Mouse (Mus musculus) spleen, postnatal 36 days (tissue): ENCODE measurements at regions not wholly inside any gene's neighbourhood (a gene's known extent, or its start where the extent isn't known, plus 50 kb on each side); places are given as distances from the start of the nearest gene placed in this dataset.

Experiments used
- DNase-seq, 2 experiments: peaks; one replicate each; pipeline ENCODE4 v3.0.0; 2022; ENCODE audit warnings: low spot score in 2 of 2, mixed read lengths in 1 of 2

DNA sequence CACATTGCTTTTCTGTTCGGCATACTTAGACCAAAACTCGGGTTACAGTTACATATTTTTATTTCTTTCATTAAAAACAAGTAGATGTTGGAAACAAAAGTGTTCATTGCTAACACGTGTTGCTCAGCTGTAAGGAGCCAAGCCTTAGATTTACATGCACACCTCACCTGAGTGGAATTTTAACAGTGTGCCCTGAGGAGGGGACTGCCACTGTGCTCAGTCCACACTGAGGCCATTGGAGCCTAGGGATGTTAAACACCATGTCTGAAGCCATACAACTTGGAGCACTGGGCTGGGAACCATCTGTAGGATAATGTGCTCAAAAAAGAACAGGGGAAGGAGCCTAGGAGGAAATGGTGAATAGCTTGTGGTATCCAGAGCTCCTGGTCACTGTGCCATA lies 233.5 kb downstream of the Irs2 start:
- no peak for DNase-seq

DNA sequence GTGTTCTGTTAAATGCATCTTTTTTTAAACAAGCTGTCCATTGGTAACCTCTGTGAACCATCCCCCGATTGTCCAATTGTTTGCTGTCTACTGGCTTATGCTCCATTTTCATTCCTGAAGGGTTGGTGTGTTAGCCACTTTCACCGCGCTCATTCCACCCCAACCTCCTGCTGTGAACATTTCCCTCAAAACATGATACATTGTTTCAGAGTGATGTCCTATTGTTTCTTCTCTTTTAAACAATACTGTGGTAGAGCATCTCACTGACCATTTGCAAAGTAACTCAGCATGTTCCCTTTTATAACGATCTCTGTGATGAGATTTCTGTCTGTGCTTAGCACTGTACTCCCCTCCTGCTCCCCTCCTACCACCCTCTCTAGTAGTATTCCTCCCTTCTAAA lies 240.1 kb downstream of the Irs2 start:
- DNase-seq: no peak

DNA sequence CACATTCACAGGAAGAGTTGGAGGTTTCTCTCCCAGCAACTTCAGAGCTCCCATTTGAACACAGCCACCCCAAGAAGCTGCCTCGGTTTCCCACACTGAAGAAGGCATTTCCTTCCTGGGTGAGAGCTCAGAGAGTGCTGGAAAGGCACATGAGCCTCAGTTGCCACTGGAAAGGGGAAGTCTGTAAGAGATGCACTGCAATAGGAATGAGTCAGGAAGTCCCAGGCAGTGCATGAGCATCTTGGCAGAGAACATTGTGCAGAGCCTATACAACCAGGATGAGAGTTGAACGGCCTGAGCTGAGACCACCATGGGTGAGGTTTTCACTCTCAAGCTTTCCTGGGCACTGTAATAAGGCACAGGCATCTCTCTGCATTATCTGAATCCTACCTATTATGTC lies 244.4 kb downstream of the Irs2 start:
- no peak for DNase-seq

DNA sequence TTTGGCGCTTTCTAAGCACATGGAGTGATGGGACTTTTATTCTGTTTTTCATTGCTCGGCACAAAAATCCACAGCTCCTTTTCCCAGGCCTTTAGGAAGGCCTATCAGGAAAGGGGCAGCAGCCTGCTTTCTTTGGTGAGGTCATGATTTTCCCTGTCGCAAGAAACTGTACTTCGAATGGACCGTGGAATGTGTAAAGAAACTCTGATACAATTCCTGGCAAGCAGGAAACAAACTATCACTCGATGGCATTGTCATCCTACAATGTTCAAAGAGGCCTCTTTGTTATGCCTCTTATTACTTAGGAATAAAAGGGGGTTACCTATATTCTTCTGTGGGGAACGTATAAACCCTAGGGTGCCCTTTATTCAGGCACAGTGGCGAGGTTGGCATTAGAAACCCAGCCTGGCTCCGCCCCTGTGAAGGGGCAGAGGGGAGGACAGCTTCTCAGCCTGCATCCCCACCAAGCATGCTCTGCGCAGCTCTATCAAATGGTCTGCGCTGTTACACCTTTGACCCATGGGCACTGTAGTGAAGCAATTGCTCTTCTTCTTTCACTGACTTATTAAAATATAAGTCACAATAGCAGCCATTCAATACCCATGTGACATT lies 246.5 kb downstream of the Irs2 start:
- DNase-seq: no peak

DNA sequence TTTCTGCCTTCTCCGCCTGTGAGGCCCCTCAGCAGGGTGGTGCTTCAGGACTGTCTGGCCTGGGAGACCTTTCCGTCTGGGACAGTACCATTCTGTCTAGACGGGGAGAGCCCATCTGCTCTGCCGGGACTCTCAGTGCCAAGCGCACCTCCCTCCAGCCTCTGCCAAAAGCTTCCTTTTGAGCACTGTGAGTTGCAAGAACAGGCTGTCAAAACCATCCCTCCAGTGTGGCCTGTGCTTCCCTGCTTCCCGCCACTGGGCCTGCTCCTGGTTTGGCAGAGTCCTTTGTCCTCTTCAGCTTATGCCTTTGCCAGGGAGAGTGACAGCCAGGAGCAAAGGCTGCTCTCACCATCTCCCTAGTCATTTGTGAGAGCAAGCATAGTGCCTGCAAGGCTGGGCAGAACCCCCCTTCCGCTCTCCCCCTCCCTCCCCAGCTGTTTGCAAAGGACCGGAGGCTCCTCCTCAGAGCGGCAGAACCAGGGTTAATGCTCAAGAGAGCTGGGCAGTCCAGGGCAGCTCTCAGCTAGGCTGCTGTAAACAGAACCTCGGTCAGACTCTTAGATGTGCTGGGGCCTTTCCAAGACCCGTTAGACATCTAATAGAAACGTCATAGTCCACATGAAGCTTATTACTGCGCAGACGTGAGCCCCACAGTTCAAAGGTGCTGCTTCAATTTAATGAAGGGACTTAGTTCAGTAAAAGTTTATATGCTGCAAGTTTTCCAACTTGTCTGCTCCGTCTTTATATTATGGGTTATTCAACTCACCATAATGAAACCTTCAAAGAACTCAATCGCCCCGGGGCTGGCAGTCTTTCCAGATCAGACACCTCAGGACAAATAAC lies 247.2 kb downstream of the Irs2 start:
- DNase-seq: no peak

DNA sequence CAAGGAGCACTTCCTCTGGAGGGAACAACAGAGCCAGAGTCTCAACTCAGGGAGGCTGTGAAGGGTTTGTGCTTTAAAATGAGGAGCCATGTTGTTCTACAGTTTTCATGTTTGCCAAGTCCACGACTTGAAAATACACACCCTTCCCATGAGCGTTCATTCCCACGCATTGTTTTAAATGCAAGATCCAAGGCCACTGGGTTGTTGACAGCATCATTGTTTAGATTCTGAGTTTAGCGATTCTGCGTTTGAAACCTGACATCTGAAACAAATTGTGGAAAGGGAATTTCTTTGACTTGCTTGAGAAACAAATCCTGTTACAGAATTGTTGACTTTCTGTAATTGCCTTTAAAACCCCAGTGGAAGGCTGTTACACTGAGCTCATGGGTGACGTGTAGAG lies 248.0 kb downstream of the Irs2 start:
- DNase-seq: no peak

DNA sequence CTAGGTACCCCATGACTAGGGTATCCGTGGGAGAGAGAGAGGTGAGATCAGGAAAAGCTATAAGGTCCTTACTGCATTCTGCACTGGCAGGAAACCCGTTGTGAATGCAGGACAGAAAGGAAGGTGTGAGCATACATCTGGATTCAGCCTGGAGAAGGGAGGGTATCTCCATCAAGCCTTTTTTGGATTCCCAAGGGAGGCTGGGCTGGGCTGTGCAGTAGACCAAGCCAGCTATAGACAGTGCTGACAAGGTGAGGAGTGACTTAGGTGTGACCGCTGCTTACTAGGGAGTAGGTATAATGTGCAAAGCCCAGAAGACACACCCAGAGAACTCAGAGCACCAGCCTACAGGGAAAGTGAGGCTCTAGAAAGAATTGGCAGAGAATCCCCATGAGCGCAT lies 250.1 kb downstream of the Irs2 start:
- DNase-seq: no peak

DNA sequence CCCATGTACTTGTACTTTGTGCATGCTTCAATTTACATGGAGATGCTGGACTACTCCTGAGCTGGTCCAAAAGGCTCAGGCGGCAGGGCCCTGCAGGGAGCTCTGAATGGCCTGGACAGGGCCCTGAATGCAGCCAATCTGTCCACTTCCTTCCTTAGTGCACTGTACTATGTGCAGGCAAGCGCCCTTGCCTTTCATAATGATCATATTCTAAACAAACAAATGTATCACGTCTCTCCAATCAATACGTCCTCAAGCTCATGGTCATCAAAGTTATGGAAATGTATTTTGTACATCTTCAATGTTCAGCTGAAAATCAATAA lies 253.3 kb downstream of the Irs2 start:
- DNase-seq: no peak

DNA sequence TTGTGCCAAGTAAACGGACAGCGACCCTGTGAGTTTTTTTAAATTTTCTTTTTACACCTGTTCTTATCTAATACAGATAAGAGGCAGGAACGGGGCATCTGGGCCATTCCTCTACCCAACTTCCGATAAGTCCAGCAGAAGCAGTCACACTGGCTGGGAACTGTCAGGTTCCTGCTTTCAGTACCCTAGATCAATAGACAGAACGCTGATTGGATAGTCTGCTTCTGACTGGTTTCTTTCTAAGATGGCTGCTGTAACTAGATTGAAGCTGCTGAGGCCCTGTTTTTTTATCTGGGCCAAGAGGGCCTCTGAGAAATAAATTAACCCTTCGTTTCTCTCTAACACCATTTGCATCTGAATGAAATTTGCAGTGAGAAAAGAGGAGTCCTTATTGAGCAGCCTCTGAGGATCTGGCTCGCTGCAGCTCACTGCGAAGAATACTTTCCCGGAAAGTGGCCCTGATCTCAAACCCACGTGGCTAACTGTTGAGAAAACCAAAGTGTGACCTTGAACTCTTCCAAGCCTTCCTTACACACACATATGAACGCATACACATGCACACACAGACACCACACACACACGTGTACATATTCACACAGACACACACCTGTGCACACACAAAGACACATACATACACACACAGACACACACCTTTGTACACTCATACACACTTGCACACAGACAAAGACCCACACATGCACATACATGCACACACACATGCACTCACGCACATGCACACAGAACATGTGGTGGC lies 253.8 kb downstream of the Irs2 start:
- DNase-seq: no peak

DNA sequence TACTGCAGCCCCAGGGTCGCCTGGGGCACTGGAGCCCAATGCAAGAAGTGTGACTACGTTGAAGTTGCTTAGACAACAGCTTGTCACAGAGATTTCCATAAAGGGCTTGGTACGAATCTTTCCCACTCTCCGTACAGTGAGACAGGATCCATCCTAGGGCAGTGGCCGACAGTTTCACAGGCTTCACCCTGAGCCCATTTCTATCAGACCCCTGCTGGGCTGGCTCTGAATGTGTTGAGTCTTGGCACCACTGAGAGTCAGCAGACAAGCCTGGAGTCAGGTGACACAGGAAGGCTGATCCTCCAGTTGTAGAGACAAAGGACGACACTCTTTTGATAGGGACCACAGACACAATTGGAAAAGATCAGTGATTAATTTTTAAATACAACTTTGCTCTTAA lies 255.2 kb downstream of the Irs2 start:
- DNase-seq: no peak

DNA sequence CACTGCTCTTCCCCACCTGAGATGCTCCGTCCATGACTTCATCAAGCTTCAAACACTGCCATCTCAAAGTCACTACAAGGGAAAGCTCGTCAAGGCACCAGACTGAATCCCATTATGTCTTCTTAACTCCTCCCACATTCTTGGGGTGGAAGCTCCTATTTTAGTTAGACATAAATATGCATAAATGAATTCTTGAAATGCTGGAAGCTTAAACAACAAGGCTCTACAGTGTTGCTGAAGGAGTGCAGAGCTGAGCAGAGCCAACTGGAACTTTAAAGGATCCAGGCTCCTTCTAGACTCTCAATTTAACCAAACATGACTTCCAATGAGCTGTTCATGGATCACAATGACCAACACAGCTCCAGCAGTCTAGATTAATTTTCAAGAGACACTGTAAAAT lies 261.1 kb downstream of the Irs2 start:
- no peak for DNase-seq

DNA sequence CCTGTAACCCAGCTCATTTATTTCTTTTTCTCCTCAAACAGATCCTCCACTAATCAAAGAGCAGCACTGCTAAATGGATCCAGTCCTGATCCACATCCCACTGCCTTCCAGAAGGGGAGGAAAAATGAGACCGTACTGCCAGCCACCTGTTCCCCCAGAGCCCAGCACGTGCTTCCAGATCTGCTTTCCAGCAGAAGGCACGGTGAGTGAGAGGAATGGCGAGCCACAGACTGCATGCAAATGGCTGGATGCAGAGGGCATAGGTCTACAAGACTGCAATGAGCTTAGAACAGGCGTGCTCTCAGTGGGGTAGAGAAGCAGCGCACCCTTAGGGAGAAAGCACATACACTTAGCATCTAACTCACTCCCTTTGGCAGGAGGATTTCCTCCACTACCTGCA lies 265.0 kb downstream of the Irs2 start:
- no peak for DNase-seq

DNA sequence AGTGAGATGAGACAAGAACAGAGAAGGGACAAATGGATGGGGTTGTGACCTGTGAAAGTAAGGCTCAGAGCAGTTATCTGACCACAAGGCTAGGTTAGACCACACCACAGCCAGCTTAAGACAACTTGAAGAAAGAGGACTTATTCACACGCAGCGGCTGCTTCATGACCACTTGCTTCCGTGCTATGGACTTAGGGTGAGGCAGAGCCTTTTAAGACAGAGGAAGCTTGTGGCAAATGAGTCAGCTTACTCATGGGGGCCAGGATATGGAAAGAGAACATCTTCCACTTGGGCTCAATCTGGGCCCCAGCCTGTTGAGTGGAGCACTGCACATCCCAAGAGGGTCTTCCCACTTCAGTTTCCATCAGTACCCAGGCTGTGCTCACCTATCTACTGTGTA lies 267.4 kb downstream of the Irs2 start:
- DNase-seq: no peak

DNA sequence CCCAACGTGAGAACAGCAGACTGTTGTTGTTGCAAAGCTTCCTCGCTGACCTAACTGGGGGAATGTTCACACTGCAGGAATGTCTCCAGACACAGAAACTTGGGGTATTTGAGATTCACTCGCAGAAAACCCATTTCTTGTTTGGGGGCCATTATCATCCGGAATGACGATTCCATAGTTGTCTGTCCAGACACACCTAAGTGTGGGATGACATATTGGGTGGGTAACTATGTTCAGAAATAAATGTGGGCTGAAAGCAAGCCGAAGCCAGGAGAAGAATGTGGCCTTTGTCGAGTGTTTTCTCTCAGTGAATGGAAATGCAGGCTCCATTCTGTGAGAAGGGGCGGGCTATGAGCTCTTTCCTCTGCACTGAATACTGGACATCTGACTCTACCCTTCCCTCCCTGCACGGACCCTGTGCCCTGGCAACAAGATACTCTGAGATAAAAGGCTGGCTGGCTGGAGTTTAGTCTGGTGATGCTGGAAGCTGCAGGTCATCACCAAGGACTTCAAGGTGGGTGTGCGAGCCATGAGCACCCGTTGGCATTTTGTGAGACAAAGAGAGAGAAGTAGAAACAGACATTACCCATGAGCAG lies 269.7 kb downstream of the Irs2 start:
- no peak for DNase-seq

DNA sequence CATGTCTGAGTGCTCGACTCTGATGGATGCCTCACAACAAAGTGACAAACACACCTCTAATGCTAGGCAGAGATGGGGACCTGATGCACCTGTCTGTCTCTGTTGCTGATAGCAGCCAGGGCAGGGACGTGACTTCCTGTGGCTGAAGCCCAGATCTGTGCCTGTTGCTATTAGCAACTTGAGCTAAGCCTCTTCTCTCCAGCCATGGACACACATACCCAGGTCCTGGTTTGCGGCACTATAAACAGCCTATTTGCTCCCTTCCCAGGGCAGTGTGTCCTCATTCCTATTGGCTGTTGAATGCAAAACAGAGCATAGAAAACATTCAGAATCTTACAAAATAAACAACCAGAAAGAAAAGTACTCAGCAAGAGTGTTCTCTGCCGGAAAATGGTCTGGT lies 273.5 kb downstream of the Irs2 start:
- no peak for DNase-seq

DNA sequence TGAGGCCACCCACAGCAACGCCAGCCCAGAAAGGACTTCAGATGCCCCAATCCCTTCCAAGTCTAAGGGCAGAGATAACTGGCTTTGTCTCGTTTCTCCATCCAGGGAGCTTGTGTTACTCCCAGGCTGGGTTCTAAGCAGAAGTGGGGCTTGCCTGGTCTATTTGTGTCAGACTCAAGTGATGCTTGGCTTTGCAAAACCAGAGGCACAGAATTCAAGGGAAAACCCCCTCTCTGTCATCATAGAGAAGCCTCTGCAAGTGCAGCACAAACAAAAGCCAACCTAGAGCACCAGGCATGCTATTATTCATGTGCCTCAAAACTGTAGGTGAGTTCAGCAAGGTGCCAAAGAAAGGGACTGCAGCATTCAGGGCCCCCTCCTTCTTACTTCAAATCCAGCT lies 284.9 kb downstream of the Irs2 start:
- no peak for DNase-seq

DNA sequence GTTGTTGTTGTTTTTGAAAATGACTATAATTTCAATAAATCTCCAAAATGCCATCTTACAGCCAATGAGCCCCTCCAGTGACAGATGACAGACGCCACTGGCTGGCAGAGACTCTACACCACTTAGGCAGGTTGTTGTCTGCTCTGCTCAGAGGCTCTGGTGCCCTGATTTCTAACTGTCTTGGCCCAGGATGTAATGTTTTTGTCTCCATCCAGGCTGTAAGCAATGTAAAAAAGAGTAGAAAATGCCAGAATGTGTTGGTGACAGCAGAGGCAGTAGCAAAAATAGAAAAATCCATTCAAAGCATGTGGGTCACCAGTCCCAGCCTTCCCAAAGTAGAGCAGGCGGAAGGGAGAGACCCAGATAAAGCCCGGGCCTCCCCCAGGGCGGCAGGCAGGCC lies 285.5 kb downstream of the Irs2 start:
- no peak for DNase-seq

DNA sequence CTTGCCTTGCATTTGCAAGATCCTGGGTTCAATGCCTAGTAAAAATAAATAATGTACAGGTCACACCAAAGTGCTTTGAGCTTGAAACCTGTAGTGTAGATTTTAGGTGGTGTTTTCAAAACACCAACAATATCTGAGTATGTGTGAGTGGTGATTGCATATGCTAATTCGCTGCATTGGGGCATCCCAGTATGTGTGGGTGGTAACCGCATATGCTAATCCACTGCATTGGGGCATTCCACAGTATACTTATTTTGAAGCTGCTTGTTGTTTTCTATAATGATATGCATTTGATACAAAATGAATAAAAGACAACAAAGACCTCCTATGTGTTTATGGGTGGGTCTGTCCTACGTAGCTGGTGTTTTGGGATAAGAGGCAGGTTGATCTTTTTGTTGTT lies 285.9 kb downstream of the Irs2 start:
- no peak for DNase-seq

DNA sequence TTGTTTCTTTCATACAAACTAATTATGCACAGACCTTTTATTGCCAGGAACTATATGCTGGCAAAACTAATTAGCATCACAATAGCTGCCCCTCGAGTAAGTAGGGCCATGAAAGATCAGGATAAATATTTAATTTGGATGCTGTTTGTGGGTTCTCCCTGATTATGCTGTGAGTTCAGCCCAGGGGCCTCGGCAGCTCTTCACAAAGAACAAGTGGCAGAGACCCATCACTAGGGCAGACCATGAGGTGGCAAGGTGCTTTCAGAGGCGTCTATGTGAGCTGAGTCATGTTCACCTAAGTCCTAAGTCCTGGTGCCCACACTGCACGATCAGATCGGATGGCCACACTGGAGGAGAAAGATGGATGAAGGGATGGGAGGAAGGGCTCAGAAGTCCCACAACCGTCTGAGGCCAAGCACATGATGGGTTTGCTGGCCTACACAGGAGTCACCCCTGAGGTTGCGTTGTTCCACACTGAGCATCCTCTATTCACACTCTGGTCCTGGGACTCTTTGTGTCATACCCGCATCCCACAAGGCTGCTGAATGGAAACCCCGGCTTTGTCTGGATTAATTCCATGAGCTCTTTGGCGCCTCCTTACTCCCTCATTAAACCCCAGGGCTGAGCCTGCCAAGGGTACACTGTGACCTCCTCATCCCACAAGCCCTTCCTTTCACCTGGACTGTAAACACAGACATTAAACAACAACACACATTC lies 287.0 kb downstream of the Irs2 start:
- DNase-seq: no peak

DNA sequence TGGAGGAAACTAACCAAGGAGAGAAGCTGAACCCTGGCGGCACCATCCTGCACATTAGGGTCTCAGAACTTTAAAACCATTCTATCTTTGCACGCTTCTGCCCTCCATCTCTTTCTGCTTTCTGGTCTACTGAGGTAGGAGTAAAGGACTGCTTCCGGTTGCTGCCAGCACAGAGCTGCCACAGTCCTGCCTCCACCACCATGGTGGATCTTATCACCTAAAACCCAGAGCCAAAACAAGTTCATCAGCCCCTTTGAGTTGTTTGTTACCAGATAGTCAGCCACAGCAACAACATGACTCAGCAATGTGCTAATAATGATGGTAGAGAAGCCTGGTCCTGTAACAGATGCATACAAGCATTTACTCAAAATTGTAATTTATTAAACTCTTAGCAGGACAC lies 287.9 kb downstream of the Irs2 start:
- DNase-seq: no peak

DNA sequence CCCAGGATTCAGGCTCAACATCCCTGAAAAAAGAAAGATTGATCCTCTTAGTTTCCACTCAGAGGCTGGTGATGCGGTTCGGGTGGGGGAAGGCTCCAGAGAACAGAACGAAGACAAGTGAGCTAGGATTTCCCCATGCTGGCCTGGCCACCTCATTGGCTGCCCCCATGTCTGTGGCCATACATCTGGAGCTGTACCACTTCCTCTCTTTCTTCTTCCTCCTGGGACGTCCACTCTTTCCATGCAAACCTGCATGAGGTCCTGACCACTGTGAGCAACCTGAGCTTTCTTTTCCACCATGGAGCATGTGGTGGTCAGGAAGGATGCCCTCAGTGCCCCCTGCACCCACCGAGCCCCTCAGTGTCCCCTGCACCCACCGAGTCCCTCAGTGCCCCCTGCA lies 288.8 kb downstream of the Irs2 start:
- DNase-seq: no peak

DNA sequence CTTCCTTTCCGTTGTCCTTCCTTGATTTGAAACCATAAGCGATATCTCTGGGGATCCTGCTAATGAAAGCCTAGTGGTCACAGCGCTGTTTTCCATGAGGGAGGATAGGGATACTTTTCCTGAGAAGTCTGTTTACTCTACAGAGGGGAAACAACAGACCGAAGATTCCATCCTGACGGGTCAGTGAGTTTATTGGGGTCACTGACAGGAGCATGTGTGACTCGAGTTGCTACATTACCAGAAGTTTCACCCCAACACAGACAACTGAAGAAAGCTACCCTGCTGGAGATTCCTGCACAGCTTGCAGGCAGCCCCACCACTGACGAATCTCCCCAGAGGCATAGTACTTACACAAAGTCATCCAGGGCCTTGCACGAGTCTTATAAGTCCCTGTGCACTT lies 291.0 kb downstream of the Irs2 start:
- DNase-seq: no peak
